Mouse (Mus musculus) lung, postnatal 0 days (tissue): ENCODE results near the gene Cyp27b1.

Experiments
- CTCF ChIP-seq: IDR thresholded peaks from 2 replicates; pipeline ENCODE4 v1.5.1; 2016; ENCODE audit warnings: antibody characterized with exemption, mild to moderate bottlenecking
- EP300 ChIP-seq: IDR thresholded peaks from 2 replicates; pipeline ENCODE4 v1.6.1; 2016; ENCODE audit warnings: antibody characterized with exemption, mild to moderate bottlenecking, control low read depth

- no peak for TF ChIP-seq CTCF
- no peak for TF ChIP-seq EP300
Measured at GRCm38 (mm10) chr10:127048608-127049394, 751 bp downstream of the Cyp27b1 start.
